Comparison of ENCODE assay signal across 9 mouse cellular contexts in the genomic region with DNA sequence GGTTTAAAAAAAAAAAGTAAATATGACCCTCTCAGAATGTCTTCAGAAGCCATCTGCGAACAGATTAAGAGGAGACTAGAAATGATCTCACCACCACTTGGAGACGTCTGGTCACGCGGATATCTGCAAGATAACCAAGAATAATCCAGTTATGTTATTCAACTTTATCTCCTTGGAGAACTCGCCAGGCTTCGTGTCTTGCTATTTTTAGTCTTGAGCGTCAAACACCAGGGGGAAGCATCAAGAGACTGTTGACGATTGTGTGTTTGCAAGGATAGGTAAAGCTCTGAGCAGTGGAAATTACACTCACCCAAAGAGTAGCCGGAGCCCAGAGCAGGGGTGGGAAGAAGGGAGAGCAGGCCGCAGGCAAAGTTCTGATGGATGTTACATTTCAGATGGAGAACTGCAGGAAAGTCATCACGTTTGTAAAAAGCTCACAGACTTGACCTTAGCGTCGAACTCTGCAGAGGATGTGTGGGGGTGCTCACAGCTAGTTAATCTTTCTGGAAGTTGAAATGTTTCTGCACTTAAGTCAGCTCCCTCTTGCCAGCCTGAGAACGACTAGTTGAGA. TPM values are rescaled to one million over a fixed set of nuclear protein-coding genes. Genes with fewer than 3 reads are reported as not detected.
DNase-seq lines count a peak whose midpoint lies in the region; ATAC-seq and TF ChIP-seq lines count a peak whose summit lies in the region.
"Had no signal": no experiment of that assay in that cellular context is flagged by ENCODE, and none has a peak within 500 bp of the region (broad histone marks: within the 10 kb centered on the region; RNA-seq: fewer than 3 reads in every experiment).

No protein-coding gene starts in this region.

- peak overlapping the region; percentile 34 for H3K4me2 ChIP-seq in kidney, embryonic 16.5 days (replicated peaks; ENCODE audit: low read depth, low read length)
- no peak overlapping the region; the same call in 1 of the 2 replicates for H3K4me2 ChIP-seq in kidney, embryonic 14.5 days (replicated peaks; ENCODE audit: low read depth, low read length)
- peak overlapping the region; percentile 21 for H3K4me2 ChIP-seq in heart, embryonic 15.5 days
- H3K4me2 ChIP-seq in midbrain, postnatal 0 days (ENCODE audit: low read depth, low read length, poor library complexity, severe bottlenecking), result no peak overlapping the region

- H3K4me1 ChIP-seq in kidney, embryonic 16.5 days (ENCODE audit: insufficient read depth, low read length), result peaks cover 11% of the 10 kb centered on the region
- peaks cover 10% of the 10 kb centered on the region; the same call in 1 of the 2 replicates for H3K4me1 ChIP-seq in kidney, embryonic 14.5 days (ENCODE audit: control insufficient read depth, insufficient read depth, low read length)
- H3K4me1 ChIP-seq in heart, embryonic 15.5 days (replicated peaks), result peaks cover 27% of the 10 kb centered on the region
- H3K4me1 ChIP-seq in midbrain, postnatal 0 days (ENCODE audit: insufficient read depth, low read length), result no peaks in the 10 kb centered on the region

- H3K4me3 ChIP-seq in kidney, embryonic 16.5 days (ENCODE audit: low read length), result no peak overlapping the region
- H3K4me3 ChIP-seq in kidney, embryonic 14.5 days (ENCODE audit: low read length), result no peak overlapping the region
- H3K4me3 ChIP-seq in heart, embryonic 15.5 days, result no peak overlapping the region
- H3K4me3 ChIP-seq in midbrain, postnatal 0 days (ENCODE audit: low read depth, low read length), result no peak overlapping the region

- H3K27me3 ChIP-seq in kidney, embryonic 16.5 days (ENCODE audit: insufficient read depth, low read length), result no peaks in the 10 kb centered on the region
- no peaks in the 10 kb centered on the region; the same call in 1 of the 2 replicates for H3K27me3 ChIP-seq in kidney, embryonic 14.5 days (ENCODE audit: control insufficient read depth, insufficient read depth, low read length)
- H3K27me3 ChIP-seq in heart, embryonic 15.5 days, result no peaks in the 10 kb centered on the region
- H3K27me3 ChIP-seq in midbrain, postnatal 0 days (ENCODE audit: insufficient read depth, low read length), result no peaks in the 10 kb centered on the region

- no peaks in the 10 kb centered on the region for H3K36me3 ChIP-seq in kidney, embryonic 16.5 days (ENCODE audit: insufficient read depth, low read length)
- no peaks in the 10 kb centered on the region for H3K36me3 ChIP-seq in kidney, embryonic 14.5 days (ENCODE audit: control insufficient read depth, insufficient read depth, low read length)
- H3K36me3 ChIP-seq in heart, embryonic 15.5 days, result no peaks in the 10 kb centered on the region
- no peaks in the 10 kb centered on the region for H3K36me3 ChIP-seq in midbrain, postnatal 0 days (ENCODE audit: insufficient read depth, low read length)

- DNase-seq in heart, adult 11 months, result peak; percentile 97
- peak; percentile 18 for DNase-seq in midbrain, postnatal 0 days (ENCODE audit: low spot score)
- no peak for DNase-seq in cerebellum, postnatal 36 days
- DNase-seq in adrenal gland, postnatal 36 days, result no peak
- DNase-seq: adrenal gland, adult 8-10 months; liver, postnatal 0 days had no signal

- WGBS in kidney, embryonic 16.5 days, result 45% methylated on average over 14 of the region's 14 CpGs
- 44% methylated on average over 14 of the region's 14 CpGs for WGBS in kidney, embryonic 14.5 days
- 15% methylated on average over 14 of the region's 14 CpGs for whole genome bisulfite sequencing in heart, embryonic 15.5 days
- WGBS in midbrain, postnatal 0 days, result 43% methylated on average over 14 of the region's 14 CpGs

- H3K9me3 ChIP-seq in kidney, embryonic 16.5 days (ENCODE audit: low read length), result 0 out of 2 replicates have a peak, but pooled peaks cover 2% of the 10 kb centered on the region
- no peaks in the 10 kb centered on the region for H3K9me3 ChIP-seq in kidney, embryonic 14.5 days (ENCODE audit: control insufficient read depth, low read length)
- H3K9me3 ChIP-seq in heart, embryonic 15.5 days (replicated peaks), result no peaks in the 10 kb centered on the region
- H3K9me3 ChIP-seq in midbrain, postnatal 0 days (ENCODE audit: low read length), result no peaks in the 10 kb centered on the region

- 0 out of 2 replicates have a peak overlapping the region, but pooled peaks have one; percentile 14 for H3K27ac ChIP-seq in kidney, embryonic 16.5 days (ENCODE audit: low read length)
- no peak overlapping the region; the same call in 1 of the 2 replicates for H3K27ac ChIP-seq in kidney, embryonic 14.5 days (ENCODE audit: low read depth, low read length)
- H3K27ac ChIP-seq in heart, embryonic 15.5 days, result peak overlapping the region; percentile 85
- H3K27ac ChIP-seq in midbrain, postnatal 0 days (ENCODE audit: low read depth, low read length), result peak overlapping the region; percentile 26; the same call in 1 of the 2 replicates

- no peak overlapping the region for H3K9ac ChIP-seq in kidney, embryonic 16.5 days (replicated peaks; ENCODE audit: low read length)
- H3K9ac ChIP-seq in kidney, embryonic 14.5 days (ENCODE audit: low read depth, low read length), result no peak overlapping the region
- no peak overlapping the region for H3K9ac ChIP-seq in heart, embryonic 15.5 days
- H3K9ac ChIP-seq in midbrain, postnatal 0 days (replicated peaks; ENCODE audit: low read length, poor library complexity, severe bottlenecking), result no peak overlapping the region
- H3K9ac ChIP-seq: liver, postnatal 0 days had no signal

- TF ChIP-seq CTCF in midbrain, postnatal 0 days (IDR thresholded peaks at IDR 0.05), result peak; percentile 12; the same call in 1 of the 2 replicates

- peak; percentile 55; the same call in 1 of the 2 replicates for ATAC-seq in kidney, embryonic 16.5 days (ENCODE audit: low FRiP score, low TSS enrichment)
- no peak for ATAC-seq in kidney, embryonic 14.5 days (ENCODE audit: low FRiP score, low TSS enrichment)
- ATAC-seq in heart, embryonic 15.5 days (replicated peaks; ENCODE audit: insufficient number of reproducible peaks, insufficient read depth, low FRiP score, low read depth), result peak; percentile 62; the same call in 1 of the 2 replicates
- no peak for ATAC-seq in midbrain, postnatal 0 days (ENCODE audit: low FRiP score)
- ATAC-seq: liver, postnatal 0 days had no signal

RNA-seq across cellular contexts. Expression of gene Pdlim3, which starts 40.3 kb away (rescaled TPM):
- polyA plus RNA-seq in kidney, embryonic 16.5 days (2015; fragmentation: Nextera tagmentation; extraction: Ambion mirVana), result 15.1 and 31.1 TPM in 2 replicates
- polyA plus RNA-seq in kidney, embryonic 14.5 days (2014; fragmentation: Nextera tagmentation; extraction: Ambion mirVana), result 4.3 and 5.6 TPM in 2 replicates
- 148 and 174 TPM in 2 replicates for polyA plus RNA-seq in heart, embryonic 15.5 days (2015; fragmentation: Nextera tagmentation; extraction: Ambion mirVana)
- 6.6 and 10.7 TPM in 2 replicates for total RNA-seq in midbrain, postnatal 0 days (2014; rRNA removed)
- polyA plus RNA-seq in midbrain, postnatal 0 days (2015; fragmentation: Nextera tagmentation; extraction: Ambion mirVana), result 9.8 and 11.3 TPM in 2 replicates
- 1 to 10 TPM; 1.2 to 1.9 TPM for total RNA-seq in adrenal gland, postnatal 36 days (2021)

Comparison
In these comparisons a context has a peak if more than half of its experiments do, and no peak if none do; other contexts are left out.
1. ATAC-seq: peak in kidney, embryonic 16.5 days (single experiment) and heart, embryonic 15.5 days (single experiment); none in kidney, embryonic 14.5 days (single experiment) and midbrain, postnatal 0 days (single experiment).
2. H3K4me2 ChIP-seq: peak in kidney, embryonic 16.5 days (single experiment) and heart, embryonic 15.5 days (single experiment); none in kidney, embryonic 14.5 days (single experiment) and midbrain, postnatal 0 days (single experiment).
3. DNase-seq: peak in heart, adult 11 months (single experiment) and midbrain, postnatal 0 days (single experiment); none in cerebellum, postnatal 36 days (0 of 2) and adrenal gland, postnatal 36 days (0 of 2).